Mouse (Mus musculus) megakaryocyte, embryonic 14.5 days (primary cell): Measurements from ENCODE around the gene Ccdc32. TPM values are rescaled to one million over a fixed set of nuclear protein-coding genes. Genes with fewer than 3 reads are reported as not detected.
"Not testable (repeated sequence)": the region's sequence is repeated elsewhere in the genome, so short reads cannot be mapped to it uniquely, and the experiment has no call there.

Source experiments
- H3K27me3 ChIP-seq: replicated peaks from 2 replicates; pipeline ENCODE3; 2012; ENCODE audit warnings: inconsistent platforms
- H3K36me3 ChIP-seq: replicated peaks from 2 replicates; pipeline ENCODE3; 2012; ENCODE audit warnings: low read length, inconsistent platforms, mixed read lengths
- H3K4me1 ChIP-seq: 2 replicates; pipeline ENCODE4 v1.6.1; 2012; ENCODE audit warnings: inconsistent platforms
- H3K4me3 ChIP-seq: replicated peaks from 2 replicates; pipeline ENCODE3; 2012; ENCODE audit warnings: moderate library complexity, mild to moderate bottlenecking, inconsistent platforms
- H3K9me3 ChIP-seq: 2 replicates; pipeline ENCODE4 v1.6.1; 2012; ENCODE audit warnings: inconsistent platforms
- FLI1 ChIP-seq: IDR thresholded peaks from 2 replicates; pipeline ENCODE4 v1.6.1; 2012; ENCODE audit warnings: low read length, inconsistent platforms, mixed read lengths
- GATA1 ChIP-seq: IDR thresholded peaks from 3 replicates; pipeline ENCODE4 v1.6.1; 2012; ENCODE audit warnings: mixed read lengths, low read length, inconsistent platforms, borderline replicate concordance
- polyA plus RNA-seq: library from polyadenylated mRNA; stranded (reverse); fragments of >175 nt; gene quantifications from 2 replicates; pipeline ENCODE4 v1.2.3, GENCODE M21; 2012; ENCODE audit warnings: low replicate concordance; ENCODE audit not compliant: insufficient read depth

The Ccdc32 gene
- polyA plus RNA-seq, 1 experiment, result 11.1 TPM

DNA sequence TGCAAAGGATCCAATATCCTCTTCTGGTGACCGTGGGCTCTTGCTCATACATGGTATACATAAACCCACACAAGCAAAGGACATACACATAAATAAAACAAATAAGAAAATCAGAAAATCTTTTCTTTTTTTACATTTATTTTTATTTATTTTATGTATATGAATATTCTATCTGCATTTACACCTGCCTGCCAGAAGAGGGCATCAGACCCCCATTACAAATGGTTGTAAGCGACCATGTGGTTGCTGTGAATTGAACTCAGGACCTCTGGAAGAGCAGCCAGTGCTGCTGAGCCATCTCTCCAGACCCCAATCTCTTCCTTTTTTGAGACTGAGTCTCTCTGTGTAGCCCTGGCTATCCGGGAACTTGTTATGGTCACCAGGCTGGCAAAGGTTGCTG, 11.5 kb downstream of the Ccdc32 start:
- H3K36me3 ChIP-seq, result peaks cover 53% of the 10 kb centered on the region
- no peak overlapping the region for H3K4me3 ChIP-seq
- H3K4me1 ChIP-seq, result peaks cover 25% of the 10 kb centered on the region
- H3K27me3 ChIP-seq, result peaks cover 16% of the 10 kb centered on the region
- H3K9me3 ChIP-seq, result peaks cover 22% of the 10 kb centered on the region
- TF ChIP-seq FLI1 (no peak), GATA1 (no peak)

DNA sequence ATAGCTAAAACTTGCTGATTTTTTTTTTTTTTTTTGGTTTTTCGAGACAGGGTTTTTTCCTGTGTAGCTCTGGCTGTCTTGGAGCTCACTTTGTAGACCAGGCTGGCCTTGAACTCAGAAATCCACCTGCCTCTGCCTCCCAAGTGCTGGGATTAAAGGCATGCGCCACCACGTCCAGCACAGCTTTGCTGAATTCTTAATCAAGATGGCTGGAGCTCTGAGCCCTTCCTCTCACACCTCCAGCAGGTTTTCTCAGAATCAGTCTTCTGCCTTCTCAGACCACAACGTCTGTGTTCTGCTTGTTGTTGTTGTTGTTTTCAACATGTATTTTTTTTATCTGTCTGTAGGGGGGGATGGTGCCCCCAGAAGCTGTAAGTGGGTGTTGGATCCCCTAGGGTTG, 12.9 kb downstream of the Ccdc32 start:
- H3K4me1 ChIP-seq, result peaks cover 32% of the 10 kb centered on the region
- H3K27me3 ChIP-seq, result peaks cover 24% of the 10 kb centered on the region
- H3K9me3 ChIP-seq, result peaks cover 17% of the 10 kb centered on the region
- not testable (repeated sequence) for H3K4me3 ChIP-seq
- peaks cover 40% of the 10 kb centered on the region for H3K36me3 ChIP-seq

DNA sequence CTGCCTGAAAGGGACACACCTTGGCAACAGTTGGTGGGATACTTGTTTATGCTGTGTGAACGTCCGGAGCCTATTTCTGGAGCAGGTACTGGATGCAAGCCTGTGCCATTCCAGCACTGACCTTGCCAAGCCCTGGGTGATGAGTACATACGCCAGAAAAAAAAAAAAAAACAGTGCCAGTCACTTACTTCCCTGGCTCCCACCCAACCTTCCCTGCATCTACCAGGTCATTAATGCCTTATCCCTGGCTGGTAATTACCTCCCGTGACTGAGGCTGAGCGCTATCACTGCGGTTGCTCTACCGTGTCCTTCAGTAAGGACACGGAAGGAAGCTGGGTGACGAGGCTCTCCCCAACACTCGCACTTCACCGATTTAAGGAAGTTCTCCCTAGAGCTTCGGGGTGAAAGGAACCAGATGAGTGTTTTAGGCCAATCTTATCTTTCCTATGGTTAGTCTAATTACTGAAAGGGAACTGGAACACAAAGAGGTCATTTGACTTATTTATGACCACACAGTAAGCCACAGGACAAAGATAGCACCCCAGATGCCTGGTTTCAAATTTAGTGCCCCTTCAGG, 13.5 kb downstream of the Ccdc32 start:
- peak overlapping the region; percentile 78 for H3K4me3 ChIP-seq
- TF ChIP-seq GATA1 (no peak), FLI1 (no peak)
- peaks cover 24% of the 10 kb centered on the region for H3K27me3 ChIP-seq
- H3K36me3 ChIP-seq, result peaks cover 33% of the 10 kb centered on the region
- H3K4me1 ChIP-seq, result peaks cover 32% of the 10 kb centered on the region
- H3K9me3 ChIP-seq, result peaks cover 13% of the 10 kb centered on the region

DNA sequence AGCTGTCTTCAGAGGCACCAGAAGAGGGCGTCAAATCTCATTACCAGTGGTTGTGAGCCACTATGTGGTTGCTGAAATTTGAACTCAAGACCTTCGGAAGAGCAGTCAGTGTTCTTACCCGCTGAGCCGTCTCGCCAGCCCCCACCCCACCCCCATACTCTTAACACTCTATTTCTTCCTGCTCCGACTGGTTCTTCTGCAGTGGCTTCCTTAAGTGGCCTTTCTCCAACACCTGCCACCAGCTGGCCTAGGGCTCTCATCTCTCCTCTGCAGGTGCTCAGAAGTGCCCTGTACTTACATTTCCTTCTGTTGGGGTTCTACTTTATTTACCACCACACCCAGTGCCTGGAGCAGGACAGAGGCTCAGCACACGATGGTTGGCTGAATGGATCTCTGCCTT, 14.2 kb downstream of the Ccdc32 start:
- peaks cover 32% of the 10 kb centered on the region for H3K4me1 ChIP-seq
- peak overlapping the region; percentile 78 for H3K4me3 ChIP-seq
- H3K9me3 ChIP-seq, result peaks cover 13% of the 10 kb centered on the region
- peaks cover 26% of the 10 kb centered on the region for H3K36me3 ChIP-seq
- TF ChIP-seq FLI1 (no peak), GATA1 (no peak)
- H3K27me3 ChIP-seq, result peaks cover 24% of the 10 kb centered on the region

DNA sequence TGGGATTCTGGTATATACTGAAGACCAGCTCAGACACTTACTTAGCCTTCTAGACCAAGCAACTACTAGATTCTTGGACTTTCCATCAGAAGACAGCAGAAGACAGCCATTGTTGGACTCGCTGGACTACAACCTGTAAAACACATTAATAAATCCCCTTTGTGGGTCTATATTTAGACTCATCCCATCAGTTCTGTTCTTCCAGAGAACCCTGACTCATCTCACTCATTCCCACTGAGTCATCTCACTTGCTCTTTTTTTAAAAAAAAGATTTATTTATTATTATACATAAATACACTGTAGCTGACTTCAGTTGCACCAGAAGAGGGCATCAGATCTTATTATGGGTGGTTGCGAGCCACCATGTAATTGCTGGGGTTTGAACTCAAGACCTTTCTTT, 19.8 kb downstream of the Ccdc32 start:
- no peak for TF ChIP-seq FLI1
- TF ChIP-seq GATA1, result no peak
- no peaks in the 10 kb centered on the region for H3K9me3 ChIP-seq
- H3K27me3 ChIP-seq, result peaks cover 46% of the 10 kb centered on the region
- no peaks in the 10 kb centered on the region for H3K36me3 ChIP-seq
- peaks cover 14% of the 10 kb centered on the region for H3K4me1 ChIP-seq
- no peak overlapping the region for H3K4me3 ChIP-seq

DNA sequence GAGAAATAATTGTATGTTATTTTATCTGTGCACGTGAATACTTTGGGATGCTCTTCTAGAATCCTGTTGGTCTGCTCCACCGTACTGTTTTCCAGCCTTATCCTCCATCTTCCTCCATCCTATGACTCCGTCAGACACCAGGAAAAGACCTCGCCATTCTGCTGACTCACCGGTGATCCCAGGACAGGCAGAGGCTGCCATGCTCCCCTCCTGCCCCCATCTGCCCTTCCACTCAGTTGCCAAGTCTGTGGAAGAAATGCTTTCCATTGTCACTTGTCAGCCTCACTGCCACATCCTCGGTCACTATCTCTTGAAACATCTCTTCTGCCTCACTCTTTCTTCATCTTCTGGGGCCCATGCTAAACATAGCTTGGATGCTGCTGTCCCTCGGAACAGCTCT, 22.3 kb downstream of the Ccdc32 start:
- Histone ChIP-seq H3K27me3 (peaks cover 43% of the 10 kb centered on the region), H3K4me1 (peaks cover 6% of the 10 kb centered on the region), H3K9me3 (no peaks in the 10 kb centered on the region), H3K36me3 (no peaks in the 10 kb centered on the region), H3K4me3 (no peak overlapping the region)
- TF ChIP-seq GATA1 (no peak), FLI1 (no peak)

DNA sequence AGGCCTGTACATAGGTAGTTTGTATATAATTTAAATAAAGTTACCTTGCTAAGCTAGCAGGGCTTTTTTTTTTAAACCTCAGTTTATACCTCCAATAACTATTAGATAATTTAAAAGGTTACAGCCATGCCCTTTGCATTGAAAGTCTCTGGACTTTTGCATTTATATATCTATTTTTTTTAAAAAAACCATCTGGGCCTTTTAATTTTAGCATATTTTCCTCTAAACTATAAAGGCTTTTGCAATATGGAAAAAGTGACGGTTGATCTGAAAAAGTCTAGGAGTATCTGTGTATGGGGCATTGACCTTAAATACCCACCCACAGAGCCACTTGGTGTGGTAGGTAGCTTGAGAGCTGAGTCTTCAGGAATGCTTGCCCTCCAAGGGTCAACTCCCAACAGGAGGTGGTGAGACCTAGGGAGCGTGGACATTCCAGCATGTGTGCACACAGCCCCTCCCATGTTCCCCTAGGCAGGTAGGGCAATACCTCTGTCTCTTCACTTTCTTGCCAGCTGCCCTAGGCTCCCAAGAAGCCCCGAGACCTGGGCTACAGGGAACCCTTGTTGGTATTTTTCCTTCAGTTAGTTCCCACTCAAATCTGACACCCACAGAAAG, 30.1 kb downstream of the Ccdc32 start:
- H3K36me3 ChIP-seq, result no peaks in the 10 kb centered on the region
- peaks cover 70% of the 10 kb centered on the region for H3K27me3 ChIP-seq
- no peak overlapping the region for H3K4me3 ChIP-seq
- no peaks in the 10 kb centered on the region for H3K4me1 ChIP-seq
- no peaks in the 10 kb centered on the region for H3K9me3 ChIP-seq
- TF ChIP-seq GATA1 (no peak), FLI1 (no peak)

DNA sequence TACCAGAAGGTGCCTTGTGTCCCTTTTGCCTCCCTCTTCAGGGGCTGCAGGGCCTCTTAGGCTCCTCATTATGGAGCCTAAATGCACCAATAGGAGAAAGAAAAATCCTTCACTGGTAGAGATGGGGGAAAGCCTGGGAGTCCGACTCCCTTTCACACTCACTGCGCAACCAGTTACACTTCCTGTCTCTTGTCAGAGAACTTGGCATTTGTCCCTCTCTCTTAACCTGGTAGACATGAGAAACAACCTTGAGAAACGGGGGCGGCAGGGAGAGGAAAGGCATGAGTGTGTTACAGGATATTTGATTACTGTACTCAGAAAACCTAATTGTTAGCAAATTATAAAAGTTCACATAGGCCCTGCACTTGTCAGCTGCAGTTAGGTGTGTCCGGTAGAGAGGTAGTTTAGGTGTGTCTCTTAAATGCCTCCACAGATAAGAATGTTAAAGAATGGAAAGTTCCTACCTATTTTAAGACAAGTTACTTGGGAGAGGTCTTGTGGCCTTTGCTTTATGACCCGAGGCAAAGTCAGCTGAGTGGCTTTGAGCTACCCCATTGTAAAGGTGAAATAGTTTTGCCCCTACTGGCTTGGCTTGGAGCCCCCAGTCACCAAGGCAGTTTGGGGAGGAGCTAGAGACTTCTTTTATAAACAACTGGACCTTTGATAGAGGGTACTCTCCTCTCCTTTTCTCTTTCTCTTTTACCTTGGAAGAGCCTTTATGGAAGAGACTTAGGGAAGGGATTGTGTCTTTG, 30.9 kb downstream of the Ccdc32 start:
- TF ChIP-seq GATA1, result no peak
- TF ChIP-seq FLI1, result no peak
- H3K4me3 ChIP-seq, result no peak overlapping the region
- H3K4me1 ChIP-seq, result no peaks in the 10 kb centered on the region
- H3K36me3 ChIP-seq, result no peaks in the 10 kb centered on the region
- peaks cover 74% of the 10 kb centered on the region for H3K27me3 ChIP-seq
- H3K9me3 ChIP-seq, result no peaks in the 10 kb centered on the region

DNA sequence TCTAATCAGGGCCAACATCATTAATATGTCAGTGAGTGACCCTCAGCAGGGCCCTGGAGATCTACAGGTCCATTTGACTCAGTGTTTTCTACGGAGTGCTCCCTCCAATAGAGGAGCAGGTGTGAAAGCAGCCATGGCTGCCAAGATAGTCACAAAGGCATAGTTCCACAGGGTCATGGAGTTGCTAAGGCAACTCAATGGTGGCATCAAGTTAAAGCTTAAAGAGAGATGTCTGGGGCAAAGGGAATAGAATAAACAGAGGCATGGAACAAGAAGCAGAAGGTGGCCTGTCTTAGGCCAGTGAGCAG, 32.4 kb downstream of the Ccdc32 start:
- Histone ChIP-seq H3K4me3 (no peak overlapping the region), H3K4me1 (no peaks in the 10 kb centered on the region), H3K9me3 (peaks cover 3% of the 10 kb centered on the region; the same call in 1 of the 2 replicates), H3K27me3 (peaks cover 72% of the 10 kb centered on the region), H3K36me3 (no peaks in the 10 kb centered on the region)
- TF ChIP-seq FLI1 (no peak), GATA1 (no peak)
